Mouse (Mus musculus): ENCODE results near the gene Rmnd5b. TPM values are rescaled to one million over a fixed set of nuclear protein-coding genes. Genes with fewer than 3 reads are reported as not detected.
A peak's percentile ranks its signal among the peaks of the same experiment; 100 is the strongest.
"Not testable (repeated sequence)": the region's sequence is repeated elsewhere in the genome, so short reads cannot be mapped to it uniquely, and the experiment has no call there.

Gene Rmnd5b
- total RNA-seq, 4 experiments from 2014 or later, result 52.4 to 58.6 (median 55.4) TPM

GRCm38 (mm10) chr11:51622971-51623491, 12.7 kb downstream of the Rmnd5b start:
- DNase-seq (ENCODE audit: low spot score in 2 of 2), result peak; percentile 57 to 75

- no peak for DNase-seq (ENCODE audit: low spot score in 2 of 2)
These were observed 13.9 kb downstream of the Rmnd5b start for GRCm38 (mm10) chr11:51621776-51622175.

DNA sequence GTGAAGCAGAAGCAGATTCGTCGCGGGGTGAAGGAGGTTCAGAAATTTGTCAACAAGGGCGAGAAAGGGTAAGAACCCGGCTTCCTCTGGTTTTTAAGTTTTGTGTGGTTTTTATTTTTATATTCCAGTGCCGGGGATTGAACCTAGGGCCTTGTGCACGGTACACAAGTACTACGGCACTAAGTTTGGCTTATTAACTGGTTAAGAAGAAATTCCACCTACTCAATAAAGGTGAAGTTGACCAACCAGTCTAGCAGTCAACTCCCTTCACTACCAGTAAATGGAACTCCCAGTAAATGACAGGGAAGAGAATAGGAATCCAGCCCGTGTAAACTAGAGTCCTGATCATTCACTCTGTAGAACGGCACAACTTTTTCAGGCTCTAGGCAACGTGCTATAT, 15.6 kb downstream of the Rmnd5b start:
- DNase-seq (ENCODE audit: low spot score in 2 of 2), result no peak

DNA sequence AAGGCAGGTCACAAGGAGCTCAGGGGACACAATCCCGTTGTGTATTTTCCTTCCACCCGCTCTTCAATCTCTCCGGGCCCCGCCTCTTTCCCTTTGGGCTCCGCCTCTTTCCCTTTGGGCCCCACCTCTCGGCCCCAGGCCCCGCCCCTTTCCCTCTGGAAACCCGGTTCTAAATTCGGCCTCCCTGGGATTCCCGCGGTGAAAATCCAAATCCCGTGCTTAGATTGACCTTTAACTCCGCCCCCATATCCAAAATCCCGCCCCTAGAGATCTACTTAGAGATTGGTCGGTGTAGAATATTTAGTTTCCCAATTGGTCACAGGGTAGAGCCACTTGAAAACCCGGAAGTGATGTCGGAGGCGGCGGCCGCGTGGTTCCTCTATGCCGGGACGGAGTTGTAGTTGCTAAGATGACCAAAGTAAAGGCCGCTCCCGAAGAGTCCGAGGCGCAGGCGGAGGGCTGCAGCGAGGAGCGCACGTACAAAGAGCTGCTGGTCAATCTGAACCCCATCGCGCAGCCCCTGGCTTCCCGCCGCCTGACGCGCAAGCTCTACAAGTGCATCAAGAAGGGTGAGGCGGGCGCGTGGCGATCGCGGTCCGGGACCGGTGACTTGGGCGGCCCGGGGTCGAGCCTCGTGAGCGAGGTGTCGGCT, 16.2 kb downstream of the Rmnd5b start, which contains the start of gene Nhp2:
Gene Nhp2 (plus strand): TSS at position 327 of the 652 bp plus-strand sequence.
- peak; percentile 93 to 95 for DNase-seq (ENCODE audit: low spot score in 2 of 2)

DNA sequence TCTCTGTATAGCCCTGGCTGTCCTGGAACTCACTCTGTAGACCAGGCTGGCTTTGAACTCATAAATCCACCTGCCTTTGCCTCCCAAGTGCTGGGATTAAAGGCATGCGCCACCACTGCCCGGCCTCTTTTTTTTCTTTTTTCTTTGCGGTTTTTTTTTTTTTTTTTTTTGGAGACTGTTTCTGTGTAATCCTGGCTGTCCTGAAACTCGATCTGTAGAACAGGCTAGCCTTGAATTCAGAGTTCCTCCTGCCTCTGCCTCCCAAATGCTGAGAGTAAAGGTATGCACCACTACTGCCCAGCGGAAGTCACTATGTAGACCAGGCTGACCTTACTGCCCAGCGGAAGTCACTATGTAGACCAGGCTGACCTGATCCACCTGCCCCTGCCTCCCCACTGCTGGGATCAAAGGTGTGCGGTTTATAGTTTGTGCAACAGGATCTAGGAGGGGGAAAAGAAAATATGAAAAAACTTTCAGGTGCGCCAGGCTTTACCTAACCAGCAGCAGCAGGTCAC, 16.7 kb downstream of the Rmnd5b start:
- no peak for DNase-seq (ENCODE audit: low spot score in 2 of 2)

- peak in 1 of 2 experiments; percentile 70 for DNase-seq (ENCODE audit: low spot score in 2 of 2)
These were observed 18.0 kb downstream of the Rmnd5b start for GRCm38 (mm10) chr11:51617693-51618092.

DNA sequence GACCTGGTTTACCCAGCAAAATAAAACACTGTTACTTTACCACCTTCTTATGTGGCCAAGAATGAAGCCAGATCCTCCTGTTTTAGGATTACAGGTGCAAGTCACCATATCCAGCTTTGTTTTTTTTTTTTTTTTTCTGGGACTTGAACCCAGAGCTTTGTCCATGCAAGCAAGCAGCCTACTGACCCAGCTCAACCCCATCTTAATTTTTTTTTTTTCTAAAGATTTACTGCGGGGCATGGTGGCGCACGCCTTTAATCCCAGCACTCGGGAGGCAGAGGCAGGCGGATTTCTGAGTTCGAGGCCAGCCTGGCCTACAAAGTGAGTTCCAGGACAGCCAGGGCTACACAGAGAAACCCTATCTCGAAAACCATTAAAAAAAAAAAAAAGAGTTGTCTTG, 19.6 kb downstream of the Rmnd5b start:
- DNase-seq (ENCODE audit: low spot score in 2 of 2), result not testable (repeated sequence)

GRCm38 (mm10) chr11:51615601-51616000, 20.1 kb downstream of the Rmnd5b start:
- DNase-seq (ENCODE audit: low spot score in 2 of 2), result no peak

GRCm38 (mm10) chr11:51615129-51615528, 20.6 kb downstream of the Rmnd5b start:
- no peak for DNase-seq (ENCODE audit: low spot score in 2 of 2)

DNA sequence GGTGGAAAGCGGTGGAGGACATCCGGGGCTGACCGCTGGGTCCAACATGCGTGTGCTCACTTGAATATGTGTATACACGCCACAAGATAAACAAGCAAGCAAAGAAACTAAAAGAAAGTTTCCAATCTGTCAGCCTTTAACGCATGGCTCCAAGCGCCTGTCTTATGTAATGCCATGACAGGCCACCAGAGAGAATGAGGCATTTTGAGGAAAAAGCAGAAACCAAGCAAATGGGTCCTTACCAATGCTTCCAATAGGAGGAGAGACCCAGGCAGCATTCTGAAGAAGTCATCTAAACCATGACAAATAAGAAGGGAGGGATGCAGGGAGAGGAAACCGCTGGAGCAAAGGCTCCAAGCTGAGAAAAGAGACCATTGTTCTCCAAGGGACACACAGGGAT, 21.4 kb downstream of the Rmnd5b start:
- no peak for DNase-seq (ENCODE audit: low spot score in 2 of 2)

DNA sequence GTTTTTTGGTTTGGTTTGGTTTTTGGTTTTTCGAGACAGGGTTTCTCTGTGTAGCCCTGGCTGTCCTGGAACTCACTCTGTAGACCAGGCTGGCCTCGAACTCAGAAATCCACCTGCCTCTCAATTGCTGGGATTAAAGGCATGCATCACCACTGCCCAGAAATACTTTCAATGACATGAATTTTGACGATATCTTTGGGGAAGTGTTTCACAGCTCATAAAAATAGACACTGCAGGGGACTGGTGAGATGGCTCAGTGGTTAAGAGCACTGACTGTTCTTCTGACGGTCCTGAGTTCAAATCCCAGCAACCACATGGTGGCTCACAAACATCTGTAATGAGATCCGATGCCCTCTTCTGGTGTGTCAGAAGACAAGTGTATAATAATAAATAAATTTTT, 25.8 kb downstream of the Rmnd5b start:
- not testable (repeated sequence) for DNase-seq (ENCODE audit: low spot score in 2 of 2)

- DNase-seq (ENCODE audit: low spot score in 2 of 2), result no peak
These were observed 26.3 kb downstream of the Rmnd5b start for GRCm38 (mm10) chr11:51609266-51609909.

DNA sequence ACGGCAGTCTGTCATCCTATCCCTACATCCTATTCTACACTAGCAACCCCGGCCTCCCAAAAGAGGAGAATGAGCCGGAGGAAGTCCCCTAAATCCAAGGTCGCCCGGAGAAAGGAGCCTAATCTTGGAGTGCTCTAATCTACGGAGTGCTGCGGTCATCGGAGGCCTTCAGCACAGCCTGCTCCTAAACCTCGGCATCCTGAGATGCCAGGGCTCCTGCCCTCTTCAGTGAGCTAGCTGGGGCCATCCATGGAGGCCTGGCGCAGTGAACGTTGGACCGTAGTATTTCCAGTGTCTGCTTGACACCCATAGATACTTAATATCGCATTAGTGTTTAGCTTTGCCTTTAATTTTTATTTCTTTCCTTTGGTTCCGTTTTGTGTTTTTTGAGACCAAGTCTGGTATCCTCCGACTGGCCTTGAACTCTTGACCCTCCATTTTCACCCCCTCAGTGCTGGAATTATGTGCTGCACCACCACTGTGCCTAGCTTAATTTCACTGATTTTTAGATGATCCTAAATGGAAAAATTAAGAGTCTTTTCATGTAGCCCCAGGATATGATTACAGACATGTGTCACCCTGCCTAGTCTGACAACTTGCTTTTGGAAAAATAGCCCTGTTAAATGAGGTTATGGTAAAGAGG, 28.5 kb downstream of the Rmnd5b start:
- DNase-seq (ENCODE audit: low spot score in 2 of 2), result no peak

DNA sequence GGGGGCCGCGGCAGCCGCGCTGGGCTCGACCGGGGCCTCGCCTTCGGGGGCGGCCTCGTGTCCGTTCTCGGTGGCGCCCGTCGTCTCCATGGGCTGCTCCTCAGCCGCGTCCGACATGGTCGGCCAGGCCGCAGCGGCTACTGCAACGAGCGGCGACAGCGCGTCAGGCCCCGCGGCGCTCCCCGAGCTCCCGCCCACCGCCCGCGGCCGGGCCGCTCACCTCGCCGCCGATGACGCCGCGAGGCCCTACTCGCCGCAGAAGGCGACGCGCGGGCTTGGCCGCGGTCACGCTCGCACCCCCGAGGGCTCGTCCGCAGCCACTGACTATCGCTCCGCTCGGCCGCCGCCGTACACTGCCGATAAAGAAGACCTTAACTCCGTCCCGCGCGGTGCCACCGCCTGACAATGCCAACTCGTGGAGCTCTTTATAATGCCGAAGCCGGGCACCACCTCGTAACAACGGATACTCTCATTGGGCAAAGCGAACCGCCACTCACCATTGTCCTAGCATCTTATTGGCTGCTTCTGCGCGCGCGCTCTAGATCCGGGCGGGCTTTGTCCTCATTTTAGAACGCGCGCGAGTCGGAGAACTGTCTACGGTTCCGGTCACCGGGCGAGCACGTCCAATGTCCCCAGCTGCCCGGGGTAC, 29.1 kb downstream of the Rmnd5b start, which contains the start of gene Hnrnpab:
Gene Hnrnpab (minus strand): TSS at position 401 of the 649 bp plus-strand sequence.
- peak; percentile 97 to 99 for DNase-seq (ENCODE audit: low spot score in 2 of 2)

DNA sequence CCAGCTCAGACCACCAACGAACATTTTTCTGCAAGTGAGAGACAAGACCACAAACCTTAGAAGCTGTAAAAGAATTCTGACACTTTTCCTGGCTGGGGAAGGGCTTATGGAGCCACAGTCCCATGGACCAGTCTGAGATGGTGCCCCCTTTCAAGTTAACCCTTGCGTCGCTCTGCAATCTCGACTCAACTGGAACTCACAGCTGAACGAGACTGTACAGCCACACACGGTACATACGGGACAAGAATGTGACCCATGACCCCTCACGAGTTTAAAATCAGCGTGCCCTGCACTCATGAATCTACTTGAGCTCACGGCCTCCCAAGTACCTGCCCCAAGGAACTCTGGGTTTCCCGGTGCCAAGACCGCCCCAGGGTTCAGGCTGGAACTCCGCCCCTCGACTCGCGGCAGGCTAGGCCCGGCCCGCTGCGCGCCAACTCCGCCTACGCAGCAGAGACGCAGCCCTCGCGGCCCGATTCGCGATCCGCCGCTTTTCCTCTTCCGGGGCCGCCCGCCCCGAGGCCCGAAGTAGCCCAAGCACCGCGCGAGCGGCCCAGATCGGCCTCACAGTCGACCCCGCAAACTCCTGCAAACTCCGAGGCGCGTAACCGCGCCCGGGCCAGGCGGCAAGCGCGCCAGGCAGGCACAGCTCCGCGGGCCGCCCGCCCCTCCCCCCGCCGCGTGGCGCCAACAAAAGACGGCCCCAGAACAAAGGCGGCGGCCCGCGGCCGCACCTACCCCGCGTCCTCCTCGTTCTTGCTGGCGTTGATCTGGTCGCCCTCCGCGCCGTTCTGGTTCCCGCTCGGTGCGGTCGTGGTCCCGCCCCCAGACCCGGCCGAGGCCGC, 29.9 kb downstream of the Rmnd5b start:
- DNase-seq (ENCODE audit: low spot score in 2 of 2), result peak; percentile 58 to 78

GRCm38 (mm10) chr11:51602253-51602652, 33.4 kb downstream of the Rmnd5b start:
- DNase-seq (ENCODE audit: low spot score in 2 of 2), result no peak

DNA sequence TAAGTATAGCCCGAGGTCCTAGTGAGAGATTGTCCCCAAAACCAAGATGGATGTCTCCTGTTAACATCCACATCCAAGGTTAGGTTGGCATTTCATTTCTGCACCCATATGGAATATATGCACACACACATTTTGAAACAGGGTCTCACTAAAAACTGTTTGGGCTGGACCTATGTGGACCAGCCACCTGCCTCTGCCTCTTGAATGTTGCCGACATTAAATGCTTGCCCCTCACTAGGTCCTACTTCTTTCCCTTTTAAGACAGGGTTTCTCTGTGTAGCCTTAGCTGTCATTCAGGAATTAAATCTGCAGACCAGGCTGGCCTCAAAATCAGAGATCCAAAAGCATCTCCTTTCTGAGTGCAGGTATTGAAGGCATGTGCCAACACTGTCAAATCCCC, 38.1 kb downstream of the Rmnd5b start:
- DNase-seq (ENCODE audit: low spot score in 2 of 2), result no peak

- DNase-seq (ENCODE audit: low spot score in 2 of 2), result no peak
These were observed 40.1 kb downstream of the Rmnd5b start for GRCm38 (mm10) chr11:51595459-51596083.

GRCm38 (mm10) chr11:51594715-51595350, 40.9 kb downstream of the Rmnd5b start:
- no peak for DNase-seq (ENCODE audit: low spot score in 2 of 2)

- no peak for DNase-seq (ENCODE audit: low spot score in 2 of 2)
These were observed 41.8 kb downstream of the Rmnd5b start for GRCm38 (mm10) chr11:51593849-51594248.
